Mouse (Mus musculus) gastrocnemius, postnatal 14 days (tissue): ENCODE results near the gene Prss8. TPM values are rescaled to one million over a fixed set of nuclear protein-coding genes. Genes with fewer than 3 reads are reported as not detected.

Experiments
- total RNA-seq, 2 experiments: library from RNA; stranded (reverse); gene quantifications; 2 replicates each; pipeline ENCODE4 v1.2.3; 2021

Prss8 gene
- total RNA-seq, 2 experiments from 2014 or later: not detected

Other genes with a start within 250 kb of the Prss8 start
- gene Bcl7c, start 221.2 kb downstream of the Prss8 start, total RNA-seq: 10 to 100 TPM; 44.8 to 65.7 TPM
- 10 to 100 TPM; 12.1 to 14.6 TPM for gene Ctf1, start 217.4 kb downstream of the Prss8 start, total RNA-seq
- gene Ctf2, start 197.9 kb downstream of the Prss8 start, total RNA-seq: not detected
- 1 to 10 TPM; 2.4 to 3.1 TPM for gene Fbxl19, start 185.6 kb downstream of the Prss8 start, total RNA-seq
- gene Orai3, start 160.3 kb downstream of the Prss8 start, total RNA-seq: 1 to 10 TPM; 8.1 to 9.2 TPM
- gene Setd1a, start 153.4 kb downstream of the Prss8 start, total RNA-seq: 10 to 100 TPM; 15.6 to 17.4 TPM
- gene Gm49388, start 144.5 kb downstream of the Prss8 start, total RNA-seq: 1 to 10 TPM in 1 of 2 experiments, under 1 TPM in 1; 0.88 to 1.8 TPM
- gene Hsd3b7, start 129.5 kb downstream of the Prss8 start, total RNA-seq: 1 to 10 TPM; 6.9 to 8.1 TPM
- gene Stx4a, start 105.8 kb downstream of the Prss8 start, total RNA-seq: 10 to 100 TPM; 46.9 to 49.9 TPM
- 1 to 10 TPM; 1.1 to 2.2 TPM for gene Stx1b, start 105.6 kb downstream of the Prss8 start, total RNA-seq
- gene Zfp646, start 53.9 kb downstream of the Prss8 start, total RNA-seq: 10 to 100 TPM; 13.6 to 13.9 TPM
- gene Zfp668, start 53.3 kb downstream of the Prss8 start, total RNA-seq: 1 to 10 TPM; 4.6 to 4.9 TPM
- 1 to 10 TPM in 1 of 2 experiments, under 1 TPM in 1; 0.90 to 1.1 TPM for gene Prss53, start 39.1 kb downstream of the Prss8 start, total RNA-seq
- gene Gm21974, start 34.6 kb downstream of the Prss8 start, total RNA-seq: not detected
- 10 to 100 TPM; 23.4 to 30.0 TPM for gene Vkorc1, start 34.5 kb downstream of the Prss8 start, total RNA-seq
- gene Bckdk, start 26.0 kb downstream of the Prss8 start, total RNA-seq: 100 to 1,000 TPM; 103 to 113 TPM
- 10 to 100 TPM; 12.5 to 15.2 TPM for gene Kat8, start 17.6 kb downstream of the Prss8 start, total RNA-seq
- 1 to 10 TPM; 6.5 to 8.2 TPM for gene Prss36, start 16.6 kb upstream of the Prss8 start, total RNA-seq
- gene Fus, start 37.4 kb upstream of the Prss8 start, total RNA-seq: 100 to 1,000 TPM; 111 to 123 TPM
- 1 to 10 TPM; 1.8 to 1.9 TPM for gene Pycard, start 63.8 kb upstream of the Prss8 start, total RNA-seq
- gene Trim72, start 73.8 kb upstream of the Prss8 start, total RNA-seq: 100 to 1,000 TPM; 246 TPM
- 1 to 10 TPM; 1.7 to 1.8 TPM for gene Itgam, start 132.5 kb upstream of the Prss8 start, total RNA-seq
- gene Gm49368, start 132.6 kb upstream of the Prss8 start, total RNA-seq: not detected
- under 1 TPM; 0.23 to 0.27 TPM for gene Itgax, start 199.4 kb upstream of the Prss8 start, total RNA-seq
- not detected for gene Itgad, start 224.3 kb upstream of the Prss8 start, total RNA-seq